Mouse (Mus musculus): ENCODE data around the gene Gm20503. TPM values are rescaled to one million over a fixed set of nuclear protein-coding genes. Genes with fewer than 3 reads are reported as not detected.

The Gm20503 gene
- total RNA-seq, 2 experiments from 2014 or later: 1.9 TPM; not detected in 1

GRCm38 (mm10) chr4:59009186-59009585 lies 6.2 kb downstream of the Gm20503 start:
- intact Hi-C loops (cut with DNase I): no loop called here
- TF ChIP-seq CTCF (IDR thresholded peaks at IDR 0.05): no peak
- Histone ChIP-seq H3K27ac (no peak overlapping the region), H3K4me3 (no peak overlapping the region)
- DNase-seq (ENCODE audit: extremely low spot score in 1 of 2, low spot score in 2 of 2): no peak

- DNase-seq (ENCODE audit: extremely low spot score in 1 of 2, low spot score in 2 of 2): no peak
- intact Hi-C loops (cut with DNase I): no loop called here
- H3K4me3 ChIP-seq: no peak overlapping the region
- no peak for TF ChIP-seq CTCF (IDR thresholded peaks at IDR 0.05)
- no peak overlapping the region for H3K27ac ChIP-seq
Observed at GRCm38 (mm10) chr4:59009696-59010095, 6.7 kb downstream of the Gm20503 start.

DNA sequence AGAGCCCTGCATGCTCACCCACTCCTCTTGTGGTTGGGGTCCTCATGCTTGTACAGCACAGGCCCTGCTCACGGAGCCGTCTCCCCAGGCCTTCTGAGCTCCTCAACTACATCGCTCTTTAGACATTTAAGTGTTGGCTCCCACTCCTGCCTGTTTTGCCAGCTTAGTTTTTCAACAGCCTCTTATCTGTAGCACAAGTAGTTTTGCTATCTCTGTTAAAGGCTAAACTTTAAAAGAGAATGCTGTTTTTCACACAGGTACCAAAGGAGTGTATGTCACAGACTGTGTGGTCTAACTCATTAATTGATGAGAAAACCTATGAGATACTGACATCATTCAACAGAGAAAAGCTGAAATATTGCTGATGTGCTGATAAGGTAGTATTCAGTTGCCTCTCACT lies 8.4 kb downstream of the Gm20503 start:
- DNase-seq (ENCODE audit: extremely low spot score in 1 of 2, low spot score in 2 of 2): no peak
- H3K4me3 ChIP-seq: no peak overlapping the region
- intact Hi-C loops (cut with DNase I): no loop called here
- no peak overlapping the region for H3K27ac ChIP-seq
- TF ChIP-seq CTCF (IDR thresholded peaks at IDR 0.05): no peak

GRCm38 (mm10) chr4:59015181-59015580 lies 12.2 kb downstream of the Gm20503 start:
- no peak for DNase-seq (ENCODE audit: extremely low spot score in 1 of 2, low spot score in 2 of 2)
- no peak overlapping the region for H3K4me3 ChIP-seq
- intact Hi-C loops (cut with DNase I): no loop called here
- H3K27ac ChIP-seq: no peak overlapping the region
- TF ChIP-seq CTCF (IDR thresholded peaks at IDR 0.05): no peak

DNA sequence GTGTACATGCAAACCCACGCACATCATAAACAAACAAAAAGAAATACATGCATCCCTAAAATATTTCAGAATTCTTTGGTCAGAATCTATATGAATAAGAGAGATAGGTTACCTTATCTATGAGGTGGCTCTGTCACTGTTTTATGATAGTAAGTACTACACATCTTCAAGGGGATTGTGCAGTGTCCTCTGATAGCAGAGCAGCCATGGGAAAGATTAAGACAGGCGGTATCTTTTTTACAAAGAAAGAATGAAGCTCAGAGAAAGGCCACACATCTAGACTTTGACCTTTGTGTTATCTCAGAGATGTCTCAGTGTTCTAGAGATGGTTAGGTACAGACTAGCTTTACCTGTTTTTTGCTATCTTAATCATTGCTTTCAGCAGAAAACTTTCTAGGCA lies 13.9 kb downstream of the Gm20503 start:
- Histone ChIP-seq H3K4me3 (no peak overlapping the region), H3K27ac (no peak overlapping the region)
- no peak for DNase-seq (ENCODE audit: extremely low spot score in 1 of 2, low spot score in 2 of 2)
- no peak for TF ChIP-seq CTCF (IDR thresholded peaks at IDR 0.05)
- intact Hi-C loops (cut with DNase I): no loop called here

- Histone ChIP-seq H3K27ac (peak overlapping the region; percentile 84), H3K4me3 (peak overlapping the region; percentile 88)
- DNase-seq (ENCODE audit: extremely low spot score in 1 of 2, low spot score in 2 of 2): no peak
- intact Hi-C loops (cut with DNase I): loop anchor here (2.0 kb wide), 1 partner anchor 154 kb away; the partner anchor contains the start of gene Ugcg
- TF ChIP-seq CTCF (IDR thresholded peaks at IDR 0.05): no peak
Observed at GRCm38 (mm10) chr4:59034325-59034917, 31.4 kb downstream of the Gm20503 start.

DNA sequence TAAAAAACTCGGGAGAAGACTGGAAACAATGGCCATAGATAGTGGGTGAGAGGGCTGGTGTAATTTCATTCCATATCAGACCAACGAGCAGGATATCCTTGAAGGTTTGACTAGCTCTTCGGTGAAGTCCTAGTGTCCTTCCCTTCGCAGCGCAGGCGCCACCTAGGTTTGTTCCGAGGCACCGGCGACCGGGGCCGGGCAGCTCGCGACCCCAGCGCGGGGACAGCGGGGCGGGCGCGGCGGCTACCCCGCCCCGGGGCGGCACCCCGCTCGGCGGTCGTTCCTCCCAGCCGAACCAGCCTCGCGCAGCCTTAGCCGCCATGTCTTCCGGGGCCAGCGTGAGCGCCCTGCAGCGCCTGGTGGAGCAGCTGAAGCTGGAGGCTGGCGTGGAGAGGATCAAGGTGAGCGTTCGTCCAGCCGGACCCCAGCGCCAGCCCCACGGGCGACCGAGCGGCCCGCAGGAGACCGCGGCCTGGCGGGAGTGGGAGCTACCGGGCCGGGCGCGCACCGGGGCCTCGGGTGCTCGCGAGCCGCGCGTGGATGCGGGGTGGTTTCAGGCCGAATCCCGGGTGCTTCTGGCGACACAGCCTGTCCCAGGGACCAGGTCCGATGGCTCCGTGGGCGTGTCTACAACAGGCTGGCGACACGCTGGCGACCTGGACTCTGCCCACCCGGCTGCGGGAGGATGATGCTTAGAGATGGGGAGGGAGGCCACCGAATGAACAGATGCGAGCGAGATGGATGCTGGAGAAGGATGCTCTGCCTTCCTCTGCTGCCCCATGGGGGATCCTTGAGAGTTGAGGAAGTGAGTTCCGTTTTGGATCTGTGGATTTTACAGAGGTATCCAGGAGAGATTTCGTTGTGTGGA lies 32.1 kb downstream of the Gm20503 start, which contains the start of gene Gng10:
TSS of gene Gng10 (plus strand) at position 171 of the 868 bp plus-strand sequence.
- peak; percentile 18; the same call in 1 of the 2 replicates for TF ChIP-seq CTCF (IDR thresholded peaks at IDR 0.05)
- intact Hi-C loops (cut with DNase I): loop anchor here (2.0 to 5.0 kb wide), 2 partner anchors 33 to 154 kb away; partner anchors contain the start of genes Gm20503 and Ugcg
- peak; percentile 74 to 76 for DNase-seq (ENCODE audit: extremely low spot score in 1 of 2, low spot score in 2 of 2)

DNA sequence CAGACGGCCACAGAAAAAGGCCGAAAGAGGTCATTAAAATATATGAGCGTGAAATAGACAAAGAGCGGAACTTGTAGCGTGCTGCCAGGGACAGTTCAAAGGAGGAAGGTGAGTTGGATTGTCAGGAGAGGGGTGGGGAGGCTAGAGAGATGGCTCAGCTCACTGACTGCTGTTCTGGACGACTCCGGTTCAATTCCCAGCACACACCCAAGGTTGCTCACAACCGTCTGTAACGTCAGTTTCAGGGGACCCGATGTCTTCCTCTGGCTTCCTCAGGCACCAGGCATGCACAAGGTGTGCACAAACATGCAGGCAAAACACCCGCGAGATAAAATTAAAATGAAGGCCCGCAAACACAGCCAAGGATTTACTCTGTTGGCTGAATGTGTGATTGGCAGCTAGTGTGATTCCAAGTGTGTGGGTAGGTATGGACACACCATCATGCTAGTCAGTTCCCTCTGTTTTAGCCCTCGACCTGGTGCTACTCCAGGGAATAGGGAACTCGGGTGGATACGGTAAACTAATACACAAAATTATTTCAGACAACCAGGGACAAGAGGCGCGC lies 32.9 kb downstream of the Gm20503 start:
- DNase-seq (ENCODE audit: extremely low spot score in 1 of 2, low spot score in 2 of 2): no peak
- H3K27ac ChIP-seq: peak overlapping the region; percentile 84
- H3K4me3 ChIP-seq: peak overlapping the region; percentile 88
- no peak for TF ChIP-seq CTCF (IDR thresholded peaks at IDR 0.05)
- intact Hi-C loops (cut with DNase I): loop anchor here (1.0 to 5.0 kb wide), 3 partner anchors 34 to 153 kb away; partner anchors contain the start of genes Gm20503 and Ugcg

More for the DNA sequence above, 32.1 kb downstream of the Gm20503 start, which contains the start of gene Gng10:
- H3K4me3 ChIP-seq: peak within 1 kb of the TSS; percentile 88
- peak within 1 kb of the TSS; percentile 84 for H3K27ac ChIP-seq

- intact Hi-C loops (cut with DNase I): loop anchor here (1.0 to 5.0 kb wide), 2 partner anchors 34 to 51 kb away; partner anchors contain the start of gene Gm20503
Observed at GRCm38 (mm10) chr4:59036490-59037127, 33.6 kb downstream of the Gm20503 start.

GRCm38 (mm10) chr4:59037525-59037924 lies 34.5 kb downstream of the Gm20503 start:
- no peak for DNase-seq (ENCODE audit: extremely low spot score in 1 of 2, low spot score in 2 of 2)
- Histone ChIP-seq H3K27ac (no peak overlapping the region), H3K4me3 (no peak overlapping the region)
- intact Hi-C loops (cut with DNase I): loop anchor here (5.0 kb wide), 1 partner anchor 35 kb away; the partner anchor contains the start of gene Gm20503
- TF ChIP-seq CTCF (IDR thresholded peaks at IDR 0.05): no peak

More at GRCm38 (mm10) chr4:59036490-59037127, 33.6 kb downstream of the Gm20503 start:
- no peak overlapping the region for H3K27ac ChIP-seq
- peak; percentile 57 to 72 for DNase-seq (ENCODE audit: extremely low spot score in 1 of 2, low spot score in 2 of 2)
- peak overlapping the region; percentile 88 for H3K4me3 ChIP-seq
- peak; percentile 87 for TF ChIP-seq CTCF (IDR thresholded peaks at IDR 0.05)
